Mouse (Mus musculus) heart, embryonic 13.5 days (tissue): ENCODE data around the gene Zfp36. TPM values are rescaled to one million over a fixed set of nuclear protein-coding genes. Genes with fewer than 3 reads are reported as not detected.
A peak's percentile ranks its signal among the peaks of the same experiment; 100 is the strongest.

Source experiments
- ATAC-seq: fragments of 200-750 bp; cut with Nextera tagmentation; 2 replicates; pipeline ENCODE4 v1.8.0; 2017; ENCODE audit warnings: moderate TSS enrichment; ENCODE audit not compliant: insufficient number of reproducible peaks, low FRiP score, low TSS enrichment; ENCODE audit errors: extremely low read depth
- H3K27ac ChIP-seq: fragments of 300-500 bp; sonication (generic); replicated peaks from 2 replicates; pipeline ENCODE4 v1.5.1; 2015; ENCODE audit warnings: moderate library complexity, mild to moderate bottlenecking, inconsistent platforms
- H3K27me3 ChIP-seq: fragments of 300-500 bp; sonication (generic); replicated peaks from 2 replicates; pipeline ENCODE4 v1.6.1; 2015; ENCODE audit warnings: mild to moderate bottlenecking, inconsistent platforms
- H3K36me3 ChIP-seq: fragments of 300-500 bp; sonication (generic); 2 replicates; pipeline ENCODE4 v1.6.1; 2015; ENCODE audit warnings: mild to moderate bottlenecking, inconsistent platforms
- H3K4me1 ChIP-seq: fragments of 300-500 bp; sonication (generic); 2 replicates; pipeline ENCODE4 v1.6.1; 2015; ENCODE audit warnings: inconsistent platforms
- H3K4me2 ChIP-seq: fragments of 300-500 bp; sonication (generic); 2 replicates; pipeline ENCODE4 v1.6.1; 2015; ENCODE audit warnings: inconsistent platforms, mild to moderate bottlenecking, moderate library complexity
- H3K4me3 ChIP-seq: fragments of 300-500 bp; sonication (generic); 2 replicates; pipeline ENCODE4 v1.5.1; 2015; ENCODE audit warnings: moderate library complexity, mild to moderate bottlenecking, inconsistent platforms
- H3K9ac ChIP-seq: fragments of 300-500 bp; sonication (generic); 2 replicates; pipeline ENCODE4 v1.6.1; 2015; ENCODE audit warnings: inconsistent platforms, mild to moderate bottlenecking, moderate library complexity
- H3K9me3 ChIP-seq: fragments of 300-500 bp; sonication (generic); 2 replicates; pipeline ENCODE4 v1.6.1; 2016; ENCODE audit warnings: inconsistent platforms
- WGBS: fragments of 180-500 bp; shearing (Covaris S2); methylation state at CpG from one replicate; pipeline ENCODE4 v1.1.7; 2015; ENCODE audit warnings: mixed read lengths; 5-methylcytosine and 5-hydroxymethylcytosine counted together
- polyA plus RNA-seq: library from polyadenylated mRNA; unstranded; fragments of >200 nt; fragmentation: Nextera tagmentation; extraction: Ambion mirVana; gene quantifications from 2 replicates; pipeline ENCODE4 v1.2.1, GENCODE M21; 2015

Gene Zfp36
- polyA plus RNA-seq, 1 experiment from 2014 or later, result 13.6 TPM

DNA sequence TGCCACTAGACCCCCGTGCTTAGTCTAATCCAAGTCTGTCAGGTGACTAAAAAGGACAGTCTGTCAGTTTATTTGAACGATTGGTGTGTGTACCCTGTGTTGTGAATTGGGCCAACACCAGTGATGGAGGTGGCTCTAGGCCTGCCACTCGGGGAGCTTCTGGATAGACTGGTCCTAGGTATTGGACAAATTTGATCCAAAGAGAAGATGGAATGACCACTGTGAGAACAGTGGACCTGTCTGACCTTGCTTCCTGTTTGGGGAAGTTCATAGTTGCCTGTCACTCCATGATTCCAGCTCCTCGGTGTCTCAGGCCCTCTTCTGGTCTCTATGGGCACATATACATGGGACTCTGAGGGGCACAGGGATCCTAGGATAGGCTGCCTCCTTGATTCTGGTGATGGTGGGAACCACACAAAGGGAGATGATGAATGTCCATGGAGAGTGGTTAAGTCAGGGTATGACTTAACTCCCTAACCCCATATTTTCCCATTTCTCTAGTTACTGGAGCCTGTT is 28.3 kb downstream of the Zfp36 start:
- H3K9ac ChIP-seq, result peak overlapping the region; percentile 99
- peaks cover 24% of the 10 kb centered on the region for H3K4me1 ChIP-seq
- H3K36me3 ChIP-seq, result peaks cover 38% of the 10 kb centered on the region
- no peaks in the 10 kb centered on the region for H3K27me3 ChIP-seq
- ATAC-seq, result no peak
- WGBS, result 34% methylated on average over 4 of the region's 4 CpGs
- no peaks in the 10 kb centered on the region for H3K9me3 ChIP-seq
- peak overlapping the region; percentile 88 for H3K4me2 ChIP-seq
- H3K4me3 ChIP-seq, result peak overlapping the region; percentile 71
- peak overlapping the region; percentile 79; the same call in 1 of the 2 replicates for H3K27ac ChIP-seq

DNA sequence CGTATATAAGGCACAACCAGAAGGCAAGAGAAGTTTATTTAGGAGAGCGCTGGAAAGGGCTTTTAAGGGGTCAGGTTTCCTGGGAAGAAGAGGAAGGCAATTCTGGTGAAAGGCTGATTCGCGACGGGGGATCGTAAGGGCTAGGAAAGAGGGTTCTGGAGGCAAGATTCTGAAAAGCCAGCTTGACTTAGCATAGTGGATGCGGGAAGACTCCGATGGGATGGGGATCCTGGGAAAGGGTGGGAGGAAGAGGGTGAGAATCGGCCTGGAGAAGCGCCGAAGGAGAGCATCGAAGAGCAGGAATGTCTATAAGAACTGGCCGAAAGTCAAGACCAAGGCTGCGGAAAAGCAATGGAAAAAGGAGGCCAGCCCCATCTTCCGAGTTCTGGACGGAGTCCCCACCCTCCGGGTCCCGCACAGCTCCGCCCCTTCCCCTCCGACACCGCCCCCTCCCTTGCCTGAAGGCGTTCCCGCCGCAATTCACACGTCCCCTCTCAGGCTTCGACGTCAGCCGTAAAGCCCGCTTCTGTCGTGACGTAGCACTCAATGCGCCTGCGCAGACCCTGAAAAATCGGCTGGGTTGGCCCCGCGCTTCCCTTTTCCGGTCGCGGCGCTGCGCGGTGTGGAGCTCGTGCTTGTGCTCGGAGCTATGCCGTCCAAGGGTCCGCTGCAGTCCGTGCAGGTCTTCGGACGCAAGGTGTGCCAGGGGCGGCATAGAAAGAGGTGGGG is 29.7 kb downstream of the Zfp36 start, which contains the start of gene Rps16:
Gene Rps16 (plus strand): TSS at position 498 of the 729 bp plus-strand sequence.
- under 1% methylated on average over 50 of the region's 50 CpGs for WGBS
- H3K27me3 ChIP-seq, result no peaks in the 10 kb centered on the region
- peak within 1 kb of the TSS; percentile 88 for H3K4me2 ChIP-seq
- peaks cover 19% of the 10 kb centered on the region for H3K4me1 ChIP-seq
- peak within 1 kb of the TSS; percentile 92 for H3K27ac ChIP-seq
- peak within 1 kb of the TSS; percentile 71 for H3K4me3 ChIP-seq
- peak within 1 kb of the TSS; percentile 99 for H3K9ac ChIP-seq
- ATAC-seq, result peak; percentile 93
- peaks cover 37% of the 10 kb centered on the region for H3K36me3 ChIP-seq
- H3K9me3 ChIP-seq, result no peaks in the 10 kb centered on the region

DNA sequence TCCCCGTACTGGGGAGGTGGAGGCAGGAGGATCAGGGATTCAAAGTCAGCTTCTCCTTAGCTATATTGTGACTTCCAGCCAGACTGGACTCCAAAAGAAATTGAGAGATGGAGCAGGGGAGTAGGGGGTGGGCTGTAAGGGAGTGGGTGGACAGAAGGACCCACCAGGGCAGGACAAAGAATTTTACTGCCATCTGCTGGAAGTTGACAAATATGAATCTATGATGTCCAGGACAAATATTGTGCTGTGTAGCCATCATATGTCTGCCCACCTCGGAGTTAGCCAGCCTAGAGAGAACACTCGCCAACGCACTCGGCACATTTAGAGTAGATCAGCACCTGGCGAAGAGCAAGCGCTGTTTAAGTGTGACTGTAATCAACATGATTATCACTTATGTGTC is 31.5 kb downstream of the Zfp36 start:
- Histone ChIP-seq H3K4me1 (peaks cover 19% of the 10 kb centered on the region), H3K4me3 (no peak overlapping the region), H3K9me3 (no peaks in the 10 kb centered on the region), H3K4me2 (no peak overlapping the region), H3K27me3 (no peaks in the 10 kb centered on the region), H3K9ac (no peak overlapping the region), H3K27ac (no peak overlapping the region), H3K36me3 (peaks cover 21% of the 10 kb centered on the region)
- 82% methylated on average over 7 of the region's 7 CpGs for WGBS
- no peak for ATAC-seq

DNA sequence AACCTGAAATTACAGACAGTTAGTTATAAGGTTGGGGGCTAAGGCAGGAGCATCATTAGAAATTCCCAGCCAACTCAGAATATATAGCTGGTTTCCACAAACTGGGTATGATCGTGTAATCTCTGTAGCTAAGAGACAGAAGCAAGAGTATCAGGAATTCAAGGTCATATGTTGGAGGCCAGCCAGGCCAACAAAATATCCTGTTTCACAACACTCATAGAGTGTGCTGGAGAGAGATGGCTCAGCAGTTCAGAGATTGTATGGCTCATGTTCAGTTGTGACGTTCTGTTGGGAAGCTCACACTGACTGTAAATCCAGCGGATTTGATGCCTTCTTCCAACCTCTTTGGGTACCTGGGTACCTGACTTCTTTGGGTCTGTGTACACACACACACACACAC is 32.3 kb downstream of the Zfp36 start:
- H3K4me1 ChIP-seq, result peaks cover 19% of the 10 kb centered on the region
- H3K4me2 ChIP-seq, result no peak overlapping the region
- no peaks in the 10 kb centered on the region for H3K9me3 ChIP-seq
- no peaks in the 10 kb centered on the region for H3K27me3 ChIP-seq
- no peak overlapping the region for H3K4me3 ChIP-seq
- ATAC-seq, result no peak
- no peak overlapping the region for H3K27ac ChIP-seq
- H3K9ac ChIP-seq, result peak overlapping the region; percentile 45; the same call in 1 of the 2 replicates
- 53% methylated on average over 3 of the region's 3 CpGs for WGBS
- H3K36me3 ChIP-seq, result peaks cover 13% of the 10 kb centered on the region

- whole genome bisulfite sequencing, result 5% methylated on average over 4 of the region's 4 CpGs
Measured at GRCm38 (mm10) chr7:28344637-28345036, 35.4 kb downstream of the Zfp36 start.

GRCm38 (mm10) chr7:28341381-28341780 is 38.7 kb downstream of the Zfp36 start:
- Histone ChIP-seq H3K4me1 (peaks cover 14% of the 10 kb centered on the region), H3K9me3 (no peaks in the 10 kb centered on the region), H3K9ac (0 out of 2 replicates have a peak overlapping the region, but pooled peaks have one; percentile 10), H3K27ac (no peak overlapping the region), H3K4me3 (no peak overlapping the region), H3K27me3 (no peaks in the 10 kb centered on the region), H3K36me3 (no peaks in the 10 kb centered on the region), H3K4me2 (no peak overlapping the region)
- WGBS, result 36% methylated on average over 7 of the region's 7 CpGs
- ATAC-seq, result no peak

More at GRCm38 (mm10) chr7:28344637-28345036, 35.4 kb downstream of the Zfp36 start:
- no peak for ATAC-seq
- Histone ChIP-seq H3K9me3 (no peaks in the 10 kb centered on the region), H3K4me1 (peaks cover 5% of the 10 kb centered on the region), H3K36me3 (no peaks in the 10 kb centered on the region), H3K9ac (0 out of 2 replicates have a peak overlapping the region, but pooled peaks have one; percentile 33), H3K4me3 (no peak overlapping the region), H3K27ac (no peak overlapping the region), H3K4me2 (no peak overlapping the region), H3K27me3 (no peaks in the 10 kb centered on the region)

GRCm38 (mm10) chr7:28339213-28339917 is 40.7 kb downstream of the Zfp36 start:
- Histone ChIP-seq H3K4me1 (peaks cover 21% of the 10 kb centered on the region), H3K4me2 (peak overlapping the region; percentile 70), H3K9me3 (no peaks in the 10 kb centered on the region), H3K27me3 (no peaks in the 10 kb centered on the region), H3K9ac (peak overlapping the region; percentile 95), H3K4me3 (peak overlapping the region; percentile 79), H3K36me3 (peaks cover 17% of the 10 kb centered on the region), H3K27ac (peak overlapping the region; percentile 91)
- WGBS, result 74% methylated on average over 19 of the region's 19 CpGs
- no peak for ATAC-seq

- H3K4me2 ChIP-seq, result peak within 1 kb of the TSS; percentile 77
- peak; percentile 98 for ATAC-seq
- H3K9me3 ChIP-seq, result no peaks in the 10 kb centered on the region
- WGBS, result under 1% methylated on average over 77 of the region's 77 CpGs
- H3K27ac ChIP-seq, result peak within 1 kb of the TSS; percentile 91
- H3K9ac ChIP-seq, result peak within 1 kb of the TSS; percentile 95
- H3K4me3 ChIP-seq, result peak within 1 kb of the TSS; percentile 79
- H3K4me1 ChIP-seq, result peaks cover 21% of the 10 kb centered on the region
- H3K36me3 ChIP-seq, result peaks cover 24% of the 10 kb centered on the region
- no peaks in the 10 kb centered on the region for H3K27me3 ChIP-seq
Measured at GRCm38 (mm10) chr7:28338108-28338998, 41.7 kb downstream of the Zfp36 start, which contains the start of gene Supt5. Supt5 (minus strand) TSS chr7:28338746.

- Histone ChIP-seq H3K9ac (0 out of 2 replicates have a peak overlapping the region, but pooled peaks have one; percentile 2), H3K4me3 (no peak overlapping the region), H3K27ac (no peak overlapping the region), H3K9me3 (no peaks in the 10 kb centered on the region), H3K4me2 (no peak overlapping the region), H3K27me3 (no peaks in the 10 kb centered on the region), H3K36me3 (peaks cover 36% of the 10 kb centered on the region), H3K4me1 (peaks cover 19% of the 10 kb centered on the region)
- no peak for ATAC-seq
- WGBS, result 86% methylated on average over 2 of the region's 2 CpGs
Measured at GRCm38 (mm10) chr7:28335471-28335870, 44.6 kb downstream of the Zfp36 start.

- peaks cover 46% of the 10 kb centered on the region for H3K36me3 ChIP-seq
- H3K4me1 ChIP-seq, result peaks cover 19% of the 10 kb centered on the region
- no peaks in the 10 kb centered on the region for H3K9me3 ChIP-seq
- ATAC-seq, result no peak
- no peaks in the 10 kb centered on the region for H3K27me3 ChIP-seq
- H3K9ac ChIP-seq, result no peak overlapping the region
- no peak overlapping the region for H3K4me2 ChIP-seq
- H3K27ac ChIP-seq, result no peak overlapping the region
- no peak overlapping the region for H3K4me3 ChIP-seq
- 85% methylated on average over 4 of the region's 4 CpGs for WGBS
Measured at GRCm38 (mm10) chr7:28334534-28334933, 45.5 kb downstream of the Zfp36 start.
